Mouse (Mus musculus) splenic B cell, adult 2 months (primary cell): ENCODE measurements around the gene Nutf2-ps1.
A peak's percentile ranks its signal among the peaks of the same experiment; 100 is the strongest.
"Not testable (repeated sequence)": the region's sequence is repeated elsewhere in the genome, so short reads cannot be mapped to it uniquely, and the experiment has no call there.

ENCODE experiments used
- DNase-seq: peaks from one replicate; pipeline ENCODE4 v3.0.0-alpha.2; 2011; ENCODE audit warnings: low read depth, low spot score
- H3K27me3 ChIP-seq: 2 replicates; pipeline ENCODE4 v1.6.1; 2012; ENCODE audit warnings: mild to moderate bottlenecking, low read length, moderate library complexity, mixed read lengths; ENCODE audit not compliant: control insufficient read depth, poor library complexity, insufficient read depth, severe bottlenecking
- H3K36me3 ChIP-seq: 2 replicates; pipeline ENCODE4 v1.6.1; 2012; ENCODE audit warnings: mild to moderate bottlenecking, low read length, moderate library complexity, mixed read lengths; ENCODE audit not compliant: control insufficient read depth, poor library complexity, insufficient read depth, severe bottlenecking

Gene Nutf2-ps1

GRCm38 (mm10) chr19:53588968-53589367 is at the start of gene Nutf2-ps1:
Gene Nutf2-ps1, minus strand, starts transcription at chr19:53589068.
- DNase-seq, H3K27me3 ChIP-seq: not testable (repeated sequence)

GRCm38 (mm10) chr19:53638041-53638440 is 49.2 kb upstream of the Nutf2-ps1 start:
- peak; percentile 59 for DNase-seq
- H3K36me3 ChIP-seq = peaks cover 20% of the 10 kb centered on the region
- H3K27me3 ChIP-seq = no peaks in the 10 kb centered on the region

More at GRCm38 (mm10) chr19:53588968-53589367, at the start of gene Nutf2-ps1:
- H3K36me3 ChIP-seq = not testable (repeated sequence)

- Histone ChIP-seq H3K27me3 (no peaks in the 10 kb centered on the region), H3K36me3 (peaks cover 15% of the 10 kb centered on the region; the same call in 1 of the 2 replicates)
- no peak for DNase-seq
Measured at GRCm38 (mm10) chr19:53621681-53622080, 32.8 kb upstream of the Nutf2-ps1 start.

GRCm38 (mm10) chr19:53608921-53609320 is 20.1 kb upstream of the Nutf2-ps1 start:
- Histone ChIP-seq H3K27me3 (no peaks in the 10 kb centered on the region), H3K36me3 (no peaks in the 10 kb centered on the region)
- DNase-seq = no peak

GRCm38 (mm10) chr19:53601363-53601655 is 12.4 kb upstream of the Nutf2-ps1 start:
- no peaks in the 10 kb centered on the region for H3K27me3 ChIP-seq
- DNase-seq = peak; percentile 19
- peaks cover 2% of the 10 kb centered on the region; the same call in 1 of the 2 replicates for H3K36me3 ChIP-seq

GRCm38 (mm10) chr19:53600549-53601362 is 11.9 kb upstream of the Nutf2-ps1 start:
- DNase-seq = no peak
- Histone ChIP-seq H3K27me3 (no peaks in the 10 kb centered on the region), H3K36me3 (peaks cover 2% of the 10 kb centered on the region; the same call in 1 of the 2 replicates)

GRCm38 (mm10) chr19:53599757-53600539 is 11.1 kb upstream of the Nutf2-ps1 start, which contains the start of gene Smc3:
Gene Smc3, plus strand, starts transcription at chr19:53600398.
- Histone ChIP-seq H3K36me3 (peaks cover 2% of the 10 kb centered on the region; the same call in 1 of the 2 replicates), H3K27me3 (no peaks in the 10 kb centered on the region)
- DNase-seq = peak; percentile 100

GRCm38 (mm10) chr19:53596723-53597474 is 8.0 kb upstream of the Nutf2-ps1 start:
- DNase-seq = no peak
- H3K27me3 ChIP-seq = no peaks in the 10 kb centered on the region
- no peaks in the 10 kb centered on the region for H3K36me3 ChIP-seq

- DNase-seq, H3K27me3 ChIP-seq, H3K36me3 ChIP-seq: not testable (repeated sequence)
Measured at GRCm38 (mm10) chr19:53587686-53588085, 1.2 kb downstream of the Nutf2-ps1 start.

GRCm38 (mm10) chr19:53580271-53580670 is 8.6 kb downstream of the Nutf2-ps1 start:
- not testable (repeated sequence) for DNase-seq, H3K27me3 ChIP-seq, H3K36me3 ChIP-seq

- Histone ChIP-seq H3K27me3 (no peaks in the 10 kb centered on the region), H3K36me3 (no peaks in the 10 kb centered on the region)
- peak; percentile 90 for DNase-seq
Measured at GRCm38 (mm10) chr19:53578597-53579252, 10.1 kb downstream of the Nutf2-ps1 start.

- Histone ChIP-seq H3K27me3 (no peaks in the 10 kb centered on the region), H3K36me3 (no peaks in the 10 kb centered on the region)
- DNase-seq = no peak
Measured at GRCm38 (mm10) chr19:53577025-53577800, 11.7 kb downstream of the Nutf2-ps1 start.

GRCm38 (mm10) chr19:53576061-53576460 is 12.8 kb downstream of the Nutf2-ps1 start:
- no peak for DNase-seq
- Histone ChIP-seq H3K27me3 (no peaks in the 10 kb centered on the region), H3K36me3 (no peaks in the 10 kb centered on the region)
